Mouse (Mus musculus): ENCODE results near the gene Taok1. TPM values are rescaled to one million over a fixed set of nuclear protein-coding genes. Genes with fewer than 3 reads are reported as not detected.

The Taok1 gene
- polyA plus RNA-seq, 1 experiment from 2014 or later: 25.4 TPM

DNA sequence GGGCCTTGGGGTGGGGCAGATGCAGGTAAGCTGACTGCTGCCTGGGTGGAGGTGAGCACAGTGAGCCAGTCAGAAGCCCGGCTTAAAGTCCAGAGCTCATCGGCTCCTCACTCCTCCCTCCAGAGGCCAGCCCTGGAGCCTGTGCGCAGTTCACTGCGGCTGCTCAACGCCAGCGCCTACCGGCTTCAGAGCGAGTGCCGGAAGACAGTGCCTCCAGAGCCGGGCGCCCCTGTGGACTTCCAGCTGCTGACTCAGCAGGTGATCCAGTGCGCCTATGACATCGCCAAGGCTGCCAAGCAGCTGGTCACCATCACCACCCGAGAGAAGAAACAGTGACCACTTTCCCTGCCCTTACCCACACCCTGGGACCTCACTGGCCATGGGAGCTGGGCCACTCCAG, 101.3 kb downstream of the Taok1 start:
- H3K27me3 ChIP-seq (ENCODE audit: control insufficient read depth, insufficient read depth, low read depth, low read length): no peaks in the 10 kb centered on the region
- H3K4me3 ChIP-seq (ENCODE audit: low read depth, low read length): no peak overlapping the region
- no peak for ATAC-seq
- H3K36me3 ChIP-seq (ENCODE audit: control insufficient read depth, insufficient read depth, low read length): peaks cover 43% of the 10 kb centered on the region
- no peak overlapping the region for H3K4me2 ChIP-seq (ENCODE audit: low read length)
- H3K4me1 ChIP-seq (ENCODE audit: control insufficient read depth, insufficient read depth, low read length): peaks cover 6% of the 10 kb centered on the region; the same call in 1 of the 2 replicates
- H3K9me3 ChIP-seq (replicated peaks; ENCODE audit: control insufficient read depth, low read length, poor library complexity, severe bottlenecking): no peaks in the 10 kb centered on the region
- no peak overlapping the region for H3K27ac ChIP-seq (ENCODE audit: low read length)
- 81% methylated on average over 14 of the region's 14 CpGs for WGBS
- no peak overlapping the region for H3K9ac ChIP-seq (ENCODE audit: low read depth, low read length)

DNA sequence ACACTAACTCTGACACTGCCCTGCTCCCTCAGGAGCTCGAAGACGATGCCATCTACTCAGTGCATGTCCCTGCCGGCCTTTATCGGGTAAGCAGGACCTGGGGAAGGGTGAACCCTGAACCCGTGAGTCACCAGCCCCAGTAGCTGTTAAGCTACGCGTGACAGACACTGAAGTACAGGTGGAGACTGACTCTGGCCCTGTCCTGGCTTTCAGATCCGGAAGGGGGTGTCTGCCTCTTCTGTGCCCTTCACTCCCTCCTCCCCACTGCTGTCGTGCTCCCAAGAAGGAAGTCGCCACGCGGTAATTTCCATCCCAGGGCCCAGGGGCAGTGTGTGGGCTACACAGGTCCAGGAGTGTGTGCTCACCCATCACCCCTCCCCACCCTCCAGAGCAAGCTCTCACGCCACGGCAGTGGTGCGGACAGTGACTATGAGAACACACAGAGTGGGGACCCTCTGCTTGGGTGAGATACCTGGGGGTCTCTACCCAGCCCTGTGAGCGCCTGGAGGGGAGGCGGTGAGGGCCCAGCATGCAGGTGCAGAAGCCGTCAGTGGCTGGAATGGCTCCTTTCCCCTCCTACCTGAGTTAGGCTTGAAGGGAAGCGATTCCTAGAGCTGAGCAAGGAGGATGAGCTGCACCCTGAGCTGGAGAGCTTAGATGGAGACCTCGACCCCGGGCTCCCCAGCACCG, 102.2 kb downstream of the Taok1 start:
- 92% methylated on average over 22 of the region's 22 CpGs for WGBS
- Histone ChIP-seq H3K27ac (ENCODE audit: low read length) (no peak overlapping the region), H3K36me3 (ENCODE audit: control insufficient read depth, insufficient read depth, low read length) (peaks cover 45% of the 10 kb centered on the region), H3K9me3 (replicated peaks; ENCODE audit: control insufficient read depth, low read length, poor library complexity, severe bottlenecking) (no peaks in the 10 kb centered on the region), H3K4me3 (ENCODE audit: low read depth, low read length) (no peak overlapping the region), H3K4me2 (ENCODE audit: low read length) (no peak overlapping the region), H3K4me1 (ENCODE audit: control insufficient read depth, insufficient read depth, low read length) (peaks cover 10% of the 10 kb centered on the region), H3K27me3 (ENCODE audit: control insufficient read depth, insufficient read depth, low read depth, low read length) (no peaks in the 10 kb centered on the region), H3K9ac (ENCODE audit: low read depth, low read length) (no peak overlapping the region)
- no peak for ATAC-seq

DNA sequence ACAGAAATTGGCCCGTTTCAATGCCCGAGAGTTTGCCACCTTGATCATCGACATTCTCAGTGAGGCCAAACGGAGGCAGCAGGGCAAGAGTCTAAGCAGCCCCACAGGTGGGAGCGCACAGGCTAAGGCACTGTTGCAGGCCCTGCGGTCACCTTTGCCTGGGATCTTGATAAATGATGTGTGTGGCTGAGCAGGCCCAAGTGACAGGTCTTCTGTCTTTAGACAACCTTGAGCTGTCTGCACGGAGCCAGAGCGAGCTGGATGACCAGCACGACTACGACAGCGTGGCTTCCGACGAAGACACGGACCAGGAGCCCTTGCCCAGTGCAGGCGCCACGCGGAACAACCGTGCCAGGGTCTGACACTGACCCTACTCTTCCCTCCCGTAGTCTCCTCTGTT, 103.2 kb downstream of the Taok1 start:
- peaks cover 48% of the 10 kb centered on the region for H3K36me3 ChIP-seq (ENCODE audit: control insufficient read depth, insufficient read depth, low read length)
- 95% methylated on average over 19 of the region's 19 CpGs for WGBS
- ATAC-seq: no peak

GRCm38 (mm10) chr11:77503511-77503910, 104.1 kb downstream of the Taok1 start:
- H3K4me3 ChIP-seq (ENCODE audit: low read depth, low read length): no peak overlapping the region
- ATAC-seq: no peak
- peaks cover 48% of the 10 kb centered on the region for H3K36me3 ChIP-seq (ENCODE audit: control insufficient read depth, insufficient read depth, low read length)
- H3K27me3 ChIP-seq (ENCODE audit: control insufficient read depth, insufficient read depth, low read depth, low read length): no peaks in the 10 kb centered on the region
- no peak overlapping the region for H3K27ac ChIP-seq (ENCODE audit: low read length)
- WGBS: 74% methylated on average over 3 of the region's 3 CpGs
- H3K9me3 ChIP-seq (replicated peaks; ENCODE audit: control insufficient read depth, low read length, poor library complexity, severe bottlenecking): no peaks in the 10 kb centered on the region
- H3K4me2 ChIP-seq (ENCODE audit: low read length): no peak overlapping the region
- peaks cover 9% of the 10 kb centered on the region for H3K4me1 ChIP-seq (ENCODE audit: control insufficient read depth, insufficient read depth, low read length)
- H3K9ac ChIP-seq (ENCODE audit: low read depth, low read length): no peak overlapping the region

More for the DNA sequence above, 103.2 kb downstream of the Taok1 start:
- Histone ChIP-seq H3K27me3 (ENCODE audit: control insufficient read depth, insufficient read depth, low read depth, low read length) (no peaks in the 10 kb centered on the region), H3K4me2 (ENCODE audit: low read length) (no peak overlapping the region), H3K9me3 (replicated peaks; ENCODE audit: control insufficient read depth, low read length, poor library complexity, severe bottlenecking) (no peaks in the 10 kb centered on the region), H3K4me1 (ENCODE audit: control insufficient read depth, insufficient read depth, low read length) (peaks cover 11% of the 10 kb centered on the region), H3K27ac (ENCODE audit: low read length) (no peak overlapping the region), H3K9ac (ENCODE audit: low read depth, low read length) (no peak overlapping the region), H3K4me3 (ENCODE audit: low read depth, low read length) (no peak overlapping the region)

DNA sequence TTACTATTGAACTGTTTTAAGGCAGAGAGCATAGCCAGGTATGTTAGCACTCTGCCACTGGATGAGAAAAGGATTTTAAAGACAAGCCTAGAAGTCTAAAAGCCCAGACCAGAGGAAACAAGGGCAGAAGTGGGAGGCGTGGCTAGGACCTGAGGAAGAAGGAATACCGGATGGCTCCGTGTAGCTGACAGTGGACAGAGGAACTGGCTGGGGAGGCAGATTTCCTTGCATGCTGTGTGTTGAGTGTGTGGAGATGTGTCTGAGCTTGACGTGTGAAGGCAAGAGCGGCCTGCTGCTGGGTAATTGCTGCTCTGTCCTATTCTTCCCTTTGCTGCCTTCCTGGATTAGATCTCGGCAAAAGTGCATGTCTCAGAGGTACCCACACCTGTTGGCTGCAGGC, 105.1 kb downstream of the Taok1 start:
- no peak for ATAC-seq
- Histone ChIP-seq H3K36me3 (ENCODE audit: control insufficient read depth, insufficient read depth, low read length) (peaks cover 48% of the 10 kb centered on the region), H3K4me2 (ENCODE audit: low read length) (no peak overlapping the region), H3K27me3 (ENCODE audit: control insufficient read depth, insufficient read depth, low read depth, low read length) (no peaks in the 10 kb centered on the region), H3K4me1 (ENCODE audit: control insufficient read depth, insufficient read depth, low read length) (peaks cover 7% of the 10 kb centered on the region), H3K9me3 (replicated peaks; ENCODE audit: control insufficient read depth, low read length, poor library complexity, severe bottlenecking) (no peaks in the 10 kb centered on the region), H3K27ac (ENCODE audit: low read length) (no peak overlapping the region), H3K9ac (ENCODE audit: low read depth, low read length) (no peak overlapping the region), H3K4me3 (ENCODE audit: low read depth, low read length) (no peak overlapping the region)
- 90% methylated on average over 6 of the region's 6 CpGs for WGBS

DNA sequence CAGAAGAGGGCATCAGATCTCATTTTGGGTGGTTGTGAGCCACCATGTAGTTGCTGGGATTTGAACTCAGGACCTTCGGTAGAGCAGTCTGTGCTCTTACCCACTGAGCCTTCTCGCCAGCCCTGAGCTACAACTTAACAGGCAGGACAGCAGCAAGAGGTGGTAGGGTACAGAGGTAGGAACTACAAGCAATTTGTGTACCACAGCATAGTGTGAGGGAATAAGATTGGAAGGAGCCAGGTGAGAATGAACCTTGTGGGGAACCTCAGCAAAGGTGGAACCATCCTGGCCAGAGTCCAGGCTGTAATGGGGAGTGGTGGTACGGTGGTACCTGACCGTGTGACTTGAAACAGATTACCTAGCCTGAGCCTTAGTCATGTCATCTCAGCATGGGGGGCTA, 105.6 kb downstream of the Taok1 start:
- no peak for ATAC-seq
- WGBS: 91% methylated on average over 4 of the region's 4 CpGs
- Histone ChIP-seq H3K4me3 (ENCODE audit: low read depth, low read length) (no peak overlapping the region), H3K36me3 (ENCODE audit: control insufficient read depth, insufficient read depth, low read length) (peaks cover 43% of the 10 kb centered on the region), H3K9ac (ENCODE audit: low read depth, low read length) (no peak overlapping the region), H3K4me2 (ENCODE audit: low read length) (no peak overlapping the region), H3K27ac (ENCODE audit: low read length) (no peak overlapping the region), H3K27me3 (ENCODE audit: control insufficient read depth, insufficient read depth, low read depth, low read length) (no peaks in the 10 kb centered on the region), H3K4me1 (ENCODE audit: control insufficient read depth, insufficient read depth, low read length) (peaks cover 11% of the 10 kb centered on the region), H3K9me3 (replicated peaks; ENCODE audit: control insufficient read depth, low read length, poor library complexity, severe bottlenecking) (no peaks in the 10 kb centered on the region)

DNA sequence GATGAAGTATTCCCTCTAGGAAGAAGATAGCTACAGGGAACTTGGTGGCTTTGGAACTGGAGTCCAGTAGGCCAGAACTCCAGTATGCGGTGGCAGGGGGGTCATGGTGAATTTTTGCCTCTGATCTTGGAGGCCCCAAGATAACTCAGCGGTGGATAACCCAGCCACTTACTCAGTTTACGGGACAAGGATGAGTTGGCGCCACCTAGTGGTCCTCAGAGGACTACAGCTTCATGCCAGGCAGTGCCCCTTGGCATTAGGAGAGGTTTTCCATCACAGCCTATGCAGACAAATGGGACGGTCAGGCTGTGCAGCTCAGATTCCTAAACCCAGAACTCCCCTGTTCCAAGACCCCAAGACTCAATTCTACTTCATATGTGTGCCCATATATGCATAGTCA, 106.2 kb downstream of the Taok1 start:
- H3K9me3 ChIP-seq (replicated peaks; ENCODE audit: control insufficient read depth, low read length, poor library complexity, severe bottlenecking): no peaks in the 10 kb centered on the region
- no peak for ATAC-seq
- no peak overlapping the region for H3K9ac ChIP-seq (ENCODE audit: low read depth, low read length)

GRCm38 (mm10) chr11:77500361-77501325, 107.0 kb downstream of the Taok1 start:
- Histone ChIP-seq H3K9ac (ENCODE audit: low read depth, low read length) (no peak overlapping the region), H3K27me3 (ENCODE audit: control insufficient read depth, insufficient read depth, low read depth, low read length) (no peaks in the 10 kb centered on the region), H3K36me3 (ENCODE audit: control insufficient read depth, insufficient read depth, low read length) (peaks cover 33% of the 10 kb centered on the region), H3K4me3 (ENCODE audit: low read depth, low read length) (no peak overlapping the region), H3K9me3 (replicated peaks; ENCODE audit: control insufficient read depth, low read length, poor library complexity, severe bottlenecking) (no peaks in the 10 kb centered on the region), H3K27ac (ENCODE audit: low read length) (no peak overlapping the region), H3K4me1 (ENCODE audit: control insufficient read depth, insufficient read depth, low read length) (peaks cover 11% of the 10 kb centered on the region), H3K4me2 (ENCODE audit: low read length) (no peak overlapping the region)
- ATAC-seq: no peak
- 75% methylated on average over 17 of the region's 17 CpGs for WGBS

More for the DNA sequence above, 106.2 kb downstream of the Taok1 start:
- Histone ChIP-seq H3K27ac (ENCODE audit: low read length) (no peak overlapping the region), H3K4me1 (ENCODE audit: control insufficient read depth, insufficient read depth, low read length) (peaks cover 11% of the 10 kb centered on the region), H3K36me3 (ENCODE audit: control insufficient read depth, insufficient read depth, low read length) (peaks cover 39% of the 10 kb centered on the region), H3K4me3 (ENCODE audit: low read depth, low read length) (no peak overlapping the region), H3K27me3 (ENCODE audit: control insufficient read depth, insufficient read depth, low read depth, low read length) (no peaks in the 10 kb centered on the region), H3K4me2 (ENCODE audit: low read length) (no peak overlapping the region)
- WGBS: 29% methylated on average over 5 of the region's 5 CpGs

GRCm38 (mm10) chr11:77499354-77499753, 108.3 kb downstream of the Taok1 start:
- no peak for ATAC-seq
- no peaks in the 10 kb centered on the region for H3K27me3 ChIP-seq (ENCODE audit: control insufficient read depth, insufficient read depth, low read depth, low read length)
- H3K9me3 ChIP-seq (replicated peaks; ENCODE audit: control insufficient read depth, low read length, poor library complexity, severe bottlenecking): no peaks in the 10 kb centered on the region
- no peak overlapping the region for H3K9ac ChIP-seq (ENCODE audit: low read depth, low read length)
- H3K4me3 ChIP-seq (ENCODE audit: low read depth, low read length): no peak overlapping the region
- H3K27ac ChIP-seq (ENCODE audit: low read length): no peak overlapping the region
- peaks cover 21% of the 10 kb centered on the region for H3K36me3 ChIP-seq (ENCODE audit: control insufficient read depth, insufficient read depth, low read length)
- WGBS: 81% methylated on average over 7 of the region's 7 CpGs
- no peak overlapping the region for H3K4me2 ChIP-seq (ENCODE audit: low read length)
- peaks cover 23% of the 10 kb centered on the region for H3K4me1 ChIP-seq (ENCODE audit: control insufficient read depth, insufficient read depth, low read length)
